Mouse (Mus musculus) cortical plate, adult 2 months (tissue): ENCODE results near the gene Gm44502.

Source experiments
- CTCF ChIP-seq: fragments of 200-500 bp; IDR thresholded peaks from 2 replicates; pipeline ENCODE4 v1.5.1; 2011; ENCODE audit warnings: mild to moderate bottlenecking, control low read depth, low read length; ENCODE audit not compliant: insufficient read depth; ENCODE audit errors: extremely low read depth
- POLR2A ChIP-seq: fragments of 200-500 bp; IDR thresholded peaks from 2 replicates; pipeline ENCODE4 v1.6.1; 2011; ENCODE audit warnings: mild to moderate bottlenecking, low read length, control low read depth; ENCODE audit not compliant: insufficient read depth; ENCODE audit errors: extremely low read depth

GRCm38 (mm10) chr15:89373762-89374248 is 55.7 kb downstream of the Gm44502 start, which contains the start of gene Sco2:
- TF ChIP-seq CTCF (peak; percentile 61), POLR2A (peak; percentile 50; the same call in 1 of the 2 replicates)
